Mouse (Mus musculus) MEL-GATA-1-ER (cell line): ENCODE measurements around the gene Slc25a34.

Experiments used
- DNase-seq: peaks from one replicate; pipeline ENCODE4 v3.0.0-alpha.2; 2012; ENCODE audit warnings: low read depth; ENCODE audit errors: extremely low read depth

Gene Slc25a34

DNA sequence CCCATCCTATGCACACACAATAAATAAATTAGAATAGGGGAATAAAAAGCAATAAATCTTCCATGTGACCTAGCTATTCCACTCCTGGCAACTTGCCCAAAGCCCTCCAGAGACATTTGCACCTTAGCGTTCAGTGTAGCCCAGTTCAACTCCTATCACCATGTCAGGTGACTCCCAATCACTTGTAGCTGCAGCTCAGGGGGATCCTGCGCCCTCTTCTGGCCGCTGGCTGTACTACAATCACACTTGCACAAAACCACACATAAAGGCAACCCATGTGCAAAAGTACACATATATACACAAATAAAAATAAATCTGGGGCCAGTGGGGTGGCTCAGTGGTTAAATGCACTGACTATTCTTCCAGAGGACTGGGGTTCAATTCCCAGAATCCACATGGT lies 32.1 kb downstream of the Slc25a34 start:
- peak; percentile 43 for DNase-seq

DNA sequence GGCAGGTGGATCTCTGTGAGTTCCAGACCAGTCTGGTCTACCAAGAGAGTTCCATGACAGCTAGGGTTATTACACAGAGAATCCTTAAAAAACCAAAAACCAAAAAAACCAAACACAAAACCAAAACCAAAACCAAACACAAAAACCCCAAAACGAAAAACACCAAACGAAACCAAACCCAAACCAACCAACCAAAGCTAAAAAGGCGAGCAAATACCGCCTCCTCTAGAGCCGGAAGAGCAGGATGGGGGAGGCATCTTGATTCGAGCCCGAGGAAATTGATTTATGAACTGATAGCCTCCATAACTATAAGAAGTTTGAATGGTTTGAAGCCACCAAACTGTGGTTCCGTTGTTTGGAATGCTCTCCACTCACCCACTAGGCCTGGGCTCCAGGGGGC lies 39.7 kb downstream of the Slc25a34 start:
- DNase-seq, result no peak

DNA sequence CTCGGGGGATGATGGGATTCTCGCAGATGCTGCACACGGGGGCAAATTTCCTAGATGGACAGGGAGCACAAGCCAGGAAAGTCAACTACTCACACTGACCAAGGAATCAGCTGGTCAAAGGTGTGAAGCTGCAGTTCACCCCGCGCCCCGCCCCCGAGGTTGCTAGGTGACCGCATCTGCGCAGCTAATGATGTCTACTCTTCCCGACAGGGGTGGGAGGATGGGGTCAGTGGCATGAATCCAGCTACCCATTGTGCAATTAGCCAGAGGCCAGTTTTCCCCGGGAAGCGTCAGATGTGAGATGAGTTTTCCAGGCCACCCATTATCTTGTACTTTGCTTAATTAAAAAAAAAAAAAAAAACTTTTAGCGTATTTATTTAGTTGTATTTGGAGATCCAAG lies 42.6 kb downstream of the Slc25a34 start:
- DNase-seq, result no peak

DNA sequence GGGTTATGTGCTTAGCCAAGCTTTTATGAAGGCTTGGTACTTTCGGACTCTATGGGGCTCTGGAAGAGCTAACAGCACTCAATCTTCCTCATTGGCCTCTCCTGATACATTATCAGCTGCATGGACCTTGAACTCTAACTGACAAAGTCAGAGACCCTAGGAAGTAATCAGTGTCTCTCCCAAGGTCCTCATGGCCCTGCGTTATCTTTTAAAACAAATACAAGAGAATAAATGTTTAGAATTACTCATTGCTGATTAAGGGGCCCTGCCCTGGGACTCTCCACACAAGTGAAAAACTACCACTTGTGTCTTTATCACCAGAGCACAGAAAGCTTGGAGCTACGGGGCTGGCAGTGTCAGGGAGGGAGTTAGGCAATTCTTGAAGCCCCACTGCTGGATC lies 44.8 kb downstream of the Slc25a34 start:
- DNase-seq, result peak; percentile 21

DNA sequence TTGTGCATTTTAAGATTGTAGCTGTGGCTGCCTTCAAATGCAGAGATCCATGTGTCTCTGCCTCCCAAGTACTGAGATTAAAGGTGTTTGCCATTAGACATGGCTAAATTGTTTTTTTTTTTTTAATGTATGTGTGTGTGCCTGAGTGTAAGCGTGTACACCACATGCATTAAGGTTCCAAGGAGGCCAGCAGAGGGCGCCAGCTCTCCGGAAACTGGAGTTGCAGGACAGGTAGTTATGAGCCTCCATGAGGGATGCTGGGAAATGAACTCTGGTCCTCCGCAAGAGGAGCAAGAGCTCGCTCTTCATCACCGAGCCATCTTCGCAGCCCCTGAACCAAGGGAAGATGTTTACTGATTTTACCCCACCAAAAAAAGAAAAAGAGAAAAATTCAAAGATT lies 46.7 kb downstream of the Slc25a34 start:
- DNase-seq, result no peak

DNA sequence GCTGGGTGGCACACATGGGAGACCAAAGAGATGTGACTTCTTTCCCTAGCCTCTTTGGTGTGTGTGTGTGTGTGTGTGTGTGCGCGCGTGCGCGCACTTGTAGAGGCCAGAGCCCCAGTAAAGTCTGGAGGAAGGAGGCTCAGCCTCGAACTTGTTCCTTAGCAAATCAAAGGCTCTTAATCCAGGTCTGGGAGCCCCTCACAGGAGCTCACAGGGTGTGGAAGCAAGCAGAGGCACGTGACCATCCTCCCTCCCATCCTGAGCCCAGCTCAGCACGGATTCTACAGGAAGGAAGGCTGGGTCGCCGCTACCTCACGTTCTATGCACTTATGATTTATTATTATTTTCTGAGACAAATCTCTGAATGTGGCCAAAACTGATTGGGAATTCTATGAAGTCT lies 47.2 kb downstream of the Slc25a34 start:
- DNase-seq, result no peak

DNA sequence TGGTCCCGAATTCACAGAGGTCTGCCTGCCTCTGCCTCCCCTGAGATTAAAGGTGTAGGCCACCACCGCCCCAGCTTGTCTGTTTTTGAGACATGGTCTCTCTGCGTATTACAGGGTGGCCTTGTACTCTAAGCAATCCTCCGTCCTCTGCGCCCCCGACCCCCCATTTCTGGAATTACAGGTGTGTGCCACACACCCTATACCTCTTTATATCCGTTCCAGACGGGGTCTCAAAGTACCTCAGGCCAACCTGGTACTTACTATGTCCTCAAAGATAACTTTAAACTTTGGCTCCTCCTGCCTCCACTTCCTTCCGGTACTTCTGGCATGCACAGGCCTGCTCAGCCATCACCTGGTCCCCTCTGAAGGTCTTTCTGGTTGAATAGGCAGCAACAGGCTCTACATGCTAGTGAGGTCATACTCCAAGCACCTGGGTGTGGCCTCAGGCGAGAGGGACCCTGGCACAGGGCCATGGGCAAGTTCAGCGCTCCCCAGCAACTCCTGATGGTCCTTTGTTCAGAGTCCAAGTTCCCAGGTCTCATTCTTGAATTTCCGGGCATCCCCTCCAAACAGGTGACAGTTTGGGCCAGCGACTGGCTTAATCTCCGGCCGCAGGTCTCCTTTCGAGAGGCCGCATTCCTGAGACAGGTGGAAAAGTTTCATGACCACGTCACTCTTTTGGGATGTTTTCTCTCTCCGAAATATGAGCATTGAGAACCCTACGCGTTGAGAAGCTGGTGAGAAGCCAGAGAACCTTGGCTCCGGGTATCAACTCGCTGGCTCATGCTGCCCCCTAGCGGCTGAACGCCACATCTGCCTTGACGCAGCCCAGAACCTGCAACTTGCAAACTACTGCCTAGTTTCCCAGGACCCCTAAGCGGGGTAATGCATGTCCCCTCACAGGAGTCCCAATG lies 48.6 kb downstream of the Slc25a34 start:
- DNase-seq, result peak; percentile 31

DNA sequence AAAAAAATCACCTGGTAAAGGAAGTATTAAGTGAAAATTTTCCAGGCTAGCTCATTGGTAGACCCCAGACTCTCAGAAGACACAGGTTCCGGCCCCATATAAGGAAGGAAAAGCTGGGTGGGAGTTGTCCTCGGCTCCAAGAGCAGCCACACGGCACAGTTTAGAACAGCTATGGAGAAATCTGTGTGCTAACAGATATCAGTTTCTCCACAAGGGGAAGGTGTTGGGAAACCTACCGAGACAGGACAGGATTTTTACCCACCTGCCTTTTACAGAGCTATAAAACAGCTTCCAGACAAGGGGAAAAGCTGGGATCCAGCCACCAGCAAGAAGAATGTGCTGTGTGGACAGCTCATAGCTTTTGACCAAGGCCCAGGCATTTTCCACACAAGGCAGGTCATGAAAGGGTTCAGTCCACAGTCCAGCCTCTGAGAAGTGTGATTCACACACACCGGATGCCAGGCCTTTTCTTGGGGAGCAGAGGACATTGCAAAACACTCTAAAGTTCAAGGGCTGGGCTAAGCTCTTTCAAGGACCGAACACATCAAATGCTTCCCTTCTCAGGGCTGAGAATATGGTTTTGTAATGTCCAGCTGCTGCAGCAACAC lies 50.2 kb downstream of the Slc25a34 start:
- DNase-seq, result no peak

DNA sequence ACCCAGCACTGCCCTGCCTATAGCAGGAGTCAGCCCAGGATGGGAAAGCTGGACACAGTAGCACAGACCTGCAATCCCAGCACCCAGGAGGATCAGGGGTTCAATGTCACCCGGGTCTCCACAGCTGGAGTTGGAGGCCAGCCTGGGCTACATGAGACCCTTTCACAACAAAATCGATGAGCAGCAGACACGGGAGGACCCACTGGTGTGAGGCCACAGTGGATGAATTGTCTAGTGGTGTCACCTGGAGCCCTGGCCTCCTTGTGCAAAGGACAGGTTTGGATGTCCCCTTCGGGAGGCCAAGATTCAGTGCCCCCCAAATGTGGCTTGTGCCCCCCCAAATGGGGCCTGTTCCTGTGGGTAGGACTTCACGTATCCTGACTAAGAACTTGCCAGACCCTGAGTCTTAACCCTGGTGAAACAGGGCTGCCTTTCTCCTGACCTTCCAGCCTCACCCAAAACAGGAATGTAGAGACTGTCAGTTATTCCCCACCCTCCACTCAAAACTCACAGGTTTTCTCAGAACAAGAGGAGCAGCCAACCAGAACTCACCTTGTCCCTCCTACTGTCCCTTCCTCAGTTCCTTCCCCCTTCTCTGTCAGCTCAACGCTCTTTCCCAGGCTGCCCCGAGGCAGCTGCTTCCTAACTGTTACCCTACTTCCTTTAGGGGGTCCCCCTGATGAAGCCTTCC lies 50.8 kb downstream of the Slc25a34 start:
- DNase-seq, result no peak

DNA sequence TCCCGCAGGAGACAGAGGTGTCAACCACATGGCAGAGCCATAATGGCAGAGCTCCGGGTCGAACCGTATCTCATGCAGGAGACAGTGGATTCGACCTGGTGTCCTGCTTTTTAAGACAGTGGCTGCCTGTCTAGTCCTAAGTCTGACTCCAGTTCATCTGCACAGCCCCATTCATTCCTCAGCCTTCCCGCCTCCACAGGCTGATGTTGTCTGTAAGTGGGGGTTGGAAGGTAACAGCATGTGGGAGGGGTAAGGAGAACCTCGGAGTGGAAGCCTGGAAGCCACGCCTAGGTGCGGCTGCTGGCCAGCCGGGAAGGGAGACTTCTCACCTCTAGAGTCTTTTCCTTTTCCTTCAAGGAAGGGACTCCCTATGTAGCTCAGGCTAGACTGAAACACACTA lies 51.7 kb downstream of the Slc25a34 start:
- DNase-seq, result no peak

DNA sequence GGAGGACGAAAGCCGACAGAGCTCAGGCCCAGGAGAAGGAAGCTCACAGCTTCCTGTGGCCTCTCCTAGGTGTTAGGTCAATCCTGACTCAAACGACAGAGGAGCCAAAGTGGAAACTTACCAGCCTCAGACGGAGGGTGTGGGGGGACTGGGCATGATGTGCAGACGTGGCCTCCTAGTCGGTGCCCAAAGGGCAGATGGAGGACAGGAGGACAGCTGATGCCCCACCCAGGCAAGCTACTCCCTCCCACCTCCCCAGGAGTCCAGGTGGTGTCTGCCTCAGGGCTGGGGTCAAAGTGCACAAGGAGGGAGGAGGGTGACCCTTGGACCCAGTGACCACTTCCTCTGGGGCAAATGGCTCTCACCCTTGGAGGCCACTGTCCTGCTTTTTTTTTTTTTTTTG lies 52.3 kb downstream of the Slc25a34 start:
- DNase-seq, result no peak

DNA sequence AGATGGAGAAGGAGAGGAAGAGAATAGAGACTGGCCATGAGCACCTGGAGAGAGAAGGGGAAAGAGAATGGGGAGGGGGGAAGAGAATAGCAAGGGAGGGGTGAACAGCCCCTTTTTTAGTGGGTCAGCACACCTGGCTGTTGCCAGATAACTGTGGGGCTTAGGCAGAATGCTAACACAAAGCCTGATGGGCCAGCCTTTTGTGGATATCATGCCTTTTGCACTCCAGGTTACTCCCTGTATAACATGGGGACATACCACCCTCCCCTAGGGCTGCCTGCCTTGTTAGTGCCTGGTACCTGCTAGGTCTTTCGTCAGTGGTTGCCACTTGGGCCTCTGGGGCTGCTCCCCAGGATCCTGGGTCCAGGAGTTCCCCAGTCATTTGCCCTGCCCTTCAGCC lies 52.8 kb downstream of the Slc25a34 start:
- DNase-seq, result no peak

DNA sequence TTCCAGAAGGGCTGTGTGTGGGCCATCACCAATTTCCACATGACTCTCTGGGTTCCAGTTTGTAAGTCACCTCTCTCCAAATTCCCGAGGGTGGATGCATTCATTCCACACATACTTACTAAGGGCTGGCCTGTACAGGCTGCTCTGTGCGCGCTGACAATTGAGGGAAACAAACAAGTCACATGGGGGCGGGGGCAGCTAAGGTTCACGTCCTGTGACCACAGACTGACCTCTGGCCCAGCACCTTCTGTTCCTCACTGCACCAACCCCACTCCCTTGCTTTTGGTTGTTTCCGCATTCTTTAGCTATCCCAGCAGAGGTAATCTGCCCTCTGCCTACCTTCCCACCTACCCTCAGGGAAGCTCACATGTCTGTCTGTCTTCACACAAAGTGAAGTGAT lies 53.6 kb downstream of the Slc25a34 start:
- no peak for DNase-seq

DNA sequence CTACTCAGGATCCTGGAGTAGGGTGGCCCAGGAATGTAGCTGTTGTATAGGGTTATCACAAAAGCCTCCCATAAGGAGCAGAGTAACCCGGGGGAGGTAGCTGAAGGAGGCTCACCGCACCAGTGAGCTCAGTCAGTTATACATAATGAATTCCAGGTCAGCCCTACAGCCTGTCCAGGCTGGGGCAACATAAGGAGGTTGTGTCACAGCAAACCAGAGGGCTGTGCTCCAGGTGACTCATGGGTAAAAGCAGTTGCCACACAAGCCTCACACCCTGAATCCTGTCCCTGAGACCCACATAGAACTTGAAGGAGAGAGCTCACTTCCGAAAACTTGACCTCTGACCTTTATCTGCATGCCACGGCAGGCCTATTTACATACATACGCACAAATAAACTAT lies 54.7 kb downstream of the Slc25a34 start:
- no peak for DNase-seq
